Comparison of ENCODE assay signal across 21 mouse cellular contexts in the genomic region with DNA sequence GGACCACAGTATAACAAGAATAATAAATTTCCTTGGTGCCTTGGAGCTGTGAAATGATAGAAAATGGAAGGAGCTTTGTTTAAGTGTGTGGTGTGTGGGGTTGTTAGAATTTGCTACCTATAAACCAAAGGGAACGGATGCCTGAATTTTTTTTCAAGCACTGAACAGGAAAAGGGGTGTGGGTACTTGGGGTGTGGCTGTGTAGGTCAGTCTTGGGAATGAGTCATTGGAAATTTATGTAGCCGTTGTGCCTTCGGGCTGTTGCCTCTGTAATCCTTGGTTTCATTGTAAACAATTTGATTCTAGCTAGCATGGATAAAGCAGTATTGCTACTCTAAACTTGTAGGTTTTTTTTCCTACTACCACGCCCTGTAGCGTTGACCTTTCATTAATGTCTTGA. TPM values are rescaled to one million over a fixed set of nuclear protein-coding genes. Genes with fewer than 3 reads are reported as not detected.
DNase-seq lines count a peak whose midpoint lies in the region; ATAC-seq and TF ChIP-seq lines count a peak whose summit lies in the region.
"Had no signal": no experiment of that assay in that cellular context is flagged by ENCODE, and none has a peak within 500 bp of the region (broad histone marks: within the 10 kb centered on the region; RNA-seq: fewer than 3 reads in every experiment).

No protein-coding gene starts in this region.

- H3K27ac ChIP-seq in stomach, postnatal 0 days (replicated peaks), result no peak overlapping the region
- no peak overlapping the region for H3K27ac ChIP-seq in hindbrain, embryonic 14.5 days
- H3K27ac ChIP-seq: forebrain, embryonic 12.5 days had no signal

- TF ChIP-seq EP300 in stomach, postnatal 0 days (optimal IDR thresholded peaks at IDR 0.05), result no peak

- TF ChIP-seq CTCF in stomach, postnatal 0 days (IDR thresholded peaks at IDR 0.05; ENCODE audit: low read depth), result no peak

- H3K4me3 ChIP-seq in stomach, postnatal 0 days (ENCODE audit: low read depth, low read length), result no peak overlapping the region
- H3K4me3 ChIP-seq in hindbrain, embryonic 14.5 days (replicated peaks; ENCODE audit: low read length), result no peak overlapping the region
- H3K4me3 ChIP-seq: forebrain, embryonic 12.5 days; heart, adult 2 months had no signal

- no peak overlapping the region for H3K9ac ChIP-seq in stomach, postnatal 0 days (ENCODE audit: low read length)
- no peak overlapping the region for H3K9ac ChIP-seq in hindbrain, embryonic 14.5 days
- H3K9ac ChIP-seq: embryonic facial prominence, embryonic 15.5 days; forebrain, embryonic 12.5 days had no signal

- no peaks in the 10 kb centered on the region for H3K36me3 ChIP-seq in stomach, postnatal 0 days (ENCODE audit: control insufficient read depth, insufficient read depth, low read length)
- H3K36me3 ChIP-seq in hindbrain, embryonic 14.5 days (replicated peaks; ENCODE audit: control insufficient read depth, insufficient read depth), result no peaks in the 10 kb centered on the region
- H3K36me3 ChIP-seq: embryonic facial prominence, embryonic 15.5 days; forebrain, embryonic 12.5 days had no signal

- no peaks in the 10 kb centered on the region for H3K4me1 ChIP-seq in stomach, postnatal 0 days (replicated peaks; ENCODE audit: control insufficient read depth, insufficient read depth)
- peaks cover 4% of the 10 kb centered on the region; the same call in 1 of the 2 replicates for H3K4me1 ChIP-seq in hindbrain, embryonic 14.5 days (replicated peaks; ENCODE audit: control insufficient read depth, insufficient read depth, low read length)

- no peak overlapping the region for H3K4me2 ChIP-seq in stomach, postnatal 0 days (replicated peaks; ENCODE audit: low read depth)
- H3K4me2 ChIP-seq in hindbrain, embryonic 14.5 days (replicated peaks), result no peak overlapping the region

- H3K27me3 ChIP-seq in stomach, postnatal 0 days (ENCODE audit: control insufficient read depth, insufficient read depth, low read length), result no peaks in the 10 kb centered on the region
- H3K27me3 ChIP-seq in hindbrain, embryonic 14.5 days (ENCODE audit: control insufficient read depth, insufficient read depth, low read length), result no peaks in the 10 kb centered on the region
- H3K27me3 ChIP-seq: embryonic facial prominence, embryonic 15.5 days; forebrain, embryonic 12.5 days had no signal

- ATAC-seq in stomach, postnatal 0 days (ENCODE audit: low FRiP score, low TSS enrichment), result 0 out of 2 replicates have a peak, but pooled peaks have one; percentile 31
- ATAC-seq in hindbrain, embryonic 14.5 days (ENCODE audit: low FRiP score), result no peak
- ATAC-seq: hindbrain, postnatal 0 days; intestine, postnatal 0 days; midbrain, embryonic 16.5 days had no signal

- WGBS in stomach, postnatal 0 days, result 49% methylated on average over 5 of the region's 5 CpGs
- 91% methylated on average over 5 of the region's 5 CpGs for WGBS in hindbrain, embryonic 14.5 days

- DNase-seq in heart, adult 11 months, result peak; percentile 89
- no peak for DNase-seq in heart, postnatal 4 days
- DNase-seq in lung, postnatal 36 days, result peak; percentile 39
- DNase-seq in lung, postnatal 4 days, result no peak
- peak; percentile 80 for DNase-seq in R1 (ENCODE audit: low read depth, low spot score)
- DNase-seq in stomach, postnatal 0 days (ENCODE audit: low spot score), result peak; percentile 36
- DNase-seq in spleen, adult 12 weeks (ENCODE audit: low spot score), result no peak
- no peak for DNase-seq in hindbrain, embryonic 14.5 days (ENCODE audit: low spot score)
- DNase-seq: adrenal gland, postnatal 14 days; B cell, adult 2 months; cerebellum, adult 11 months; cerebellum, postnatal 14 days; gastrocnemius, adult 2 months; heart, adult 2 months; right cerebral cortex, postnatal 25 days had no signal

- no peaks in the 10 kb centered on the region for H3K9me3 ChIP-seq in stomach, postnatal 0 days (ENCODE audit: control insufficient read depth, low read length)
- no peaks in the 10 kb centered on the region for H3K9me3 ChIP-seq in hindbrain, embryonic 14.5 days (ENCODE audit: control insufficient read depth, low read length)
- H3K9me3 ChIP-seq: embryonic facial prominence, embryonic 15.5 days; forebrain, embryonic 12.5 days; G1E had no signal

RNA-seq across cellular contexts. Expression of gene Anln, which starts 1.4 kb away (rescaled TPM):
- 10 to 100 TPM; 69.6 to 77.4 TPM for total RNA-seq in heart, postnatal 4 days (2021)
- 13.3 and 15.7 TPM in 2 replicates for polyA plus RNA-seq in stomach, postnatal 0 days (2015; fragmentation: Nextera tagmentation; extraction: Ambion mirVana)
- polyA plus RNA-seq in hindbrain, embryonic 14.5 days (2014; fragmentation: Nextera tagmentation; extraction: Ambion mirVana), result 6.4 and 6.6 TPM in 2 replicates

RNA-seq across cellular contexts. Expression of gene 9530077C05Rik, which starts 20.9 kb away (rescaled TPM):
- total RNA-seq in heart, postnatal 4 days (2021), result under 1 TPM; 0.70 to 0.76 TPM
- polyA plus RNA-seq in stomach, postnatal 0 days (2015; fragmentation: Nextera tagmentation; extraction: Ambion mirVana), result 2.2 and 2.8 TPM in 2 replicates
- polyA plus RNA-seq in hindbrain, embryonic 14.5 days (2014; fragmentation: Nextera tagmentation; extraction: Ambion mirVana), result 11.8 and 14.9 TPM in 2 replicates

Comparison
In these comparisons a context has a peak if more than half of its experiments do, and no peak if none do; other contexts are left out.
1. DNase-seq: peak in heart, adult 11 months (single experiment), lung, postnatal 36 days (single experiment), R1 (single experiment) and stomach, postnatal 0 days (single experiment); none in heart, postnatal 4 days (single experiment), lung, postnatal 4 days (0 of 2), spleen, adult 12 weeks (single experiment) and hindbrain, embryonic 14.5 days (single experiment).